Comparison of ENCODE assay signal across 7 mouse cellular contexts in genomic region chr7:28180890-28181289, GRCm38 (mm10). TPM values are rescaled to one million over a fixed set of nuclear protein-coding genes. Genes with fewer than 3 reads are reported as not detected.
DNase-seq lines count a peak whose midpoint lies in the region; ATAC-seq and TF ChIP-seq lines count a peak whose summit lies in the region.

No protein-coding gene starts in this region.

- WGBS in neural tube, embryonic 11.5 days = 82% methylated on average over 5 of the region's 5 CpGs
- WGBS in forebrain, embryonic 13.5 days = 85% methylated on average over 5 of the region's 5 CpGs
- WGBS in liver, embryonic 11.5 days = 60% methylated on average over 5 of the region's 5 CpGs
- WGBS in stomach, postnatal 0 days = 65% methylated on average over 5 of the region's 5 CpGs

- H3K27ac ChIP-seq in neural tube, embryonic 11.5 days (ENCODE audit: low read depth, low read length) = no peak overlapping the region
- no peak overlapping the region for H3K27ac ChIP-seq in forebrain, embryonic 13.5 days
- H3K27ac ChIP-seq in liver, embryonic 11.5 days (ENCODE audit: low read depth, low read length) = peak overlapping the region; percentile 54
- H3K27ac ChIP-seq in stomach, postnatal 0 days (replicated peaks) = no peak overlapping the region

- no peak for TF ChIP-seq CTCF in stomach, postnatal 0 days (IDR thresholded peaks at IDR 0.05; ENCODE audit: low read depth)

- no peak for ATAC-seq in neural tube, embryonic 11.5 days (ENCODE audit: insufficient read depth, low FRiP score, low TSS enrichment)
- no peak for ATAC-seq in forebrain, embryonic 13.5 days
- ATAC-seq in liver, embryonic 11.5 days (replicated peaks; ENCODE audit: low FRiP score) = no peak
- ATAC-seq in stomach, postnatal 0 days (ENCODE audit: low FRiP score, low TSS enrichment) = no peak

- H3K4me3 ChIP-seq in neural tube, embryonic 11.5 days (ENCODE audit: low read depth, low read length) = peak overlapping the region; percentile 93
- peak overlapping the region; percentile 99 for H3K4me3 ChIP-seq in forebrain, embryonic 13.5 days
- peak overlapping the region; percentile 91 for H3K4me3 ChIP-seq in liver, embryonic 11.5 days (ENCODE audit: low read depth, low read length)
- peak overlapping the region; percentile 99; the same call in 1 of the 2 replicates for H3K4me3 ChIP-seq in stomach, postnatal 0 days (ENCODE audit: low read depth, low read length)

- no peaks in the 10 kb centered on the region for H3K27me3 ChIP-seq in neural tube, embryonic 11.5 days (ENCODE audit: control insufficient read depth, insufficient read depth, low read length)
- no peaks in the 10 kb centered on the region for H3K27me3 ChIP-seq in forebrain, embryonic 13.5 days
- no peaks in the 10 kb centered on the region for H3K27me3 ChIP-seq in liver, embryonic 11.5 days (replicated peaks; ENCODE audit: control insufficient read depth, insufficient read depth, low read length)
- no peaks in the 10 kb centered on the region for H3K27me3 ChIP-seq in stomach, postnatal 0 days (ENCODE audit: control insufficient read depth, insufficient read depth, low read length)

- TF ChIP-seq EP300 in stomach, postnatal 0 days (optimal IDR thresholded peaks at IDR 0.05) = no peak

- H3K4me1 ChIP-seq in neural tube, embryonic 11.5 days (ENCODE audit: control insufficient read depth, insufficient read depth, low read length) = 0 out of 2 replicates have a peak, but pooled peaks cover 5% of the 10 kb centered on the region
- peaks cover 13% of the 10 kb centered on the region for H3K4me1 ChIP-seq in forebrain, embryonic 13.5 days
- peaks cover 14% of the 10 kb centered on the region for H3K4me1 ChIP-seq in liver, embryonic 11.5 days (replicated peaks; ENCODE audit: control insufficient read depth, insufficient read depth, low read length)
- H3K4me1 ChIP-seq in stomach, postnatal 0 days (replicated peaks; ENCODE audit: control insufficient read depth, insufficient read depth) = no peaks in the 10 kb centered on the region

- DNase-seq in neural tube, embryonic 11.5 days (ENCODE audit: low spot score) = no peak
- DNase-seq in neural tube, embryonic 10.5 days (ENCODE audit: extremely low spot score, low spot score) = no peak
- DNase-seq in liver, embryonic 11.5 days (ENCODE audit: low spot score) = no peak
- DNase-seq in stomach, postnatal 0 days (ENCODE audit: low spot score) = no peak
- DNase-seq in embryo, embryonic 10 days (ENCODE audit: low spot score) = no peak
- DNase-seq in cerebellum, postnatal 36 days = no peak

- H3K36me3 ChIP-seq in neural tube, embryonic 11.5 days (ENCODE audit: control insufficient read depth, insufficient read depth, low read length) = peaks cover 31% of the 10 kb centered on the region
- peaks cover 73% of the 10 kb centered on the region for H3K36me3 ChIP-seq in forebrain, embryonic 13.5 days (ENCODE audit: poor library complexity, severe bottlenecking)
- H3K36me3 ChIP-seq in liver, embryonic 11.5 days (ENCODE audit: control insufficient read depth, insufficient read depth, low read length) = peaks cover 59% of the 10 kb centered on the region
- H3K36me3 ChIP-seq in stomach, postnatal 0 days (ENCODE audit: control insufficient read depth, insufficient read depth, low read length) = peaks cover 26% of the 10 kb centered on the region

- peak overlapping the region; percentile 78 for H3K4me2 ChIP-seq in neural tube, embryonic 11.5 days (ENCODE audit: low read depth)
- H3K4me2 ChIP-seq in forebrain, embryonic 13.5 days = peak overlapping the region; percentile 88
- peak overlapping the region; percentile 71 for H3K4me2 ChIP-seq in liver, embryonic 11.5 days
- H3K4me2 ChIP-seq in stomach, postnatal 0 days (replicated peaks; ENCODE audit: low read depth) = peak overlapping the region; percentile 97

- no peaks in the 10 kb centered on the region for H3K9me3 ChIP-seq in neural tube, embryonic 11.5 days (ENCODE audit: control insufficient read depth, low read length)
- no peaks in the 10 kb centered on the region for H3K9me3 ChIP-seq in forebrain, embryonic 13.5 days (replicated peaks)
- H3K9me3 ChIP-seq in liver, embryonic 11.5 days (ENCODE audit: control insufficient read depth, low read length) = no peaks in the 10 kb centered on the region
- no peaks in the 10 kb centered on the region for H3K9me3 ChIP-seq in stomach, postnatal 0 days (ENCODE audit: control insufficient read depth, low read length)

- H3K9ac ChIP-seq in neural tube, embryonic 11.5 days (ENCODE audit: low read length) = peak overlapping the region; percentile 96; the same call in 1 of the 2 replicates
- peak overlapping the region; percentile 94 for H3K9ac ChIP-seq in forebrain, embryonic 13.5 days
- H3K9ac ChIP-seq in liver, embryonic 11.5 days (ENCODE audit: low read depth, low read length) = peak overlapping the region; percentile 67
- peak overlapping the region; percentile 89 for H3K9ac ChIP-seq in stomach, postnatal 0 days (ENCODE audit: low read length)

RNA-seq across cellular contexts. Expression of gene Dyrk1b, which starts 1.6 kb away (rescaled TPM):
- polyA plus RNA-seq in neural tube, embryonic 11.5 days (2014; fragmentation: Nextera tagmentation; extraction: Ambion mirVana) = 19.5 and 19.6 TPM in 2 replicates
- polyA plus RNA-seq in forebrain, embryonic 13.5 days (2015; fragmentation: Nextera tagmentation; extraction: Ambion mirVana) = 14.0 and 14.3 TPM in 2 replicates
- 5.2 and 6.0 TPM in 2 replicates for polyA plus RNA-seq in liver, embryonic 11.5 days (2014; fragmentation: Nextera tagmentation; extraction: Ambion mirVana)
- 4.6 and 5.7 TPM in 2 replicates for polyA plus RNA-seq in stomach, postnatal 0 days (2015; fragmentation: Nextera tagmentation; extraction: Ambion mirVana)

RNA-seq across cellular contexts. Expression of gene Fbl, which starts 11.4 kb away (rescaled TPM):
- 38.1 and 38.6 TPM in 2 replicates for polyA plus RNA-seq in neural tube, embryonic 11.5 days (2014; fragmentation: Nextera tagmentation; extraction: Ambion mirVana)
- 114 and 132 TPM in 2 replicates for polyA plus RNA-seq in forebrain, embryonic 13.5 days (2015; fragmentation: Nextera tagmentation; extraction: Ambion mirVana)
- polyA plus RNA-seq in liver, embryonic 11.5 days (2014; fragmentation: Nextera tagmentation; extraction: Ambion mirVana) = 39.9 and 51.2 TPM in 2 replicates
- polyA plus RNA-seq in stomach, postnatal 0 days (2015; fragmentation: Nextera tagmentation; extraction: Ambion mirVana) = 57.1 and 61.6 TPM in 2 replicates

RNA-seq across cellular contexts. Expression of gene 9530053A07Rik, which starts 51.6 kb away (rescaled TPM):
- 0.05 TPM in 1 of 2 replicates, not detected in the other for polyA plus RNA-seq in neural tube, embryonic 11.5 days (2014; fragmentation: Nextera tagmentation; extraction: Ambion mirVana)
- polyA plus RNA-seq in forebrain, embryonic 13.5 days (2015; fragmentation: Nextera tagmentation; extraction: Ambion mirVana) = 0.10 and 0.14 TPM in 2 replicates
- not detected in 2 replicates for polyA plus RNA-seq in liver, embryonic 11.5 days (2014; fragmentation: Nextera tagmentation; extraction: Ambion mirVana)
- polyA plus RNA-seq in stomach, postnatal 0 days (2015; fragmentation: Nextera tagmentation; extraction: Ambion mirVana) = 0.08 and 0.12 TPM in 2 replicates
